Mouse (Mus musculus): ENCODE results near the gene Cdh4. TPM values are rescaled to one million over a fixed set of nuclear protein-coding genes. Genes with fewer than 3 reads are reported as not detected.

The Cdh4 gene
- polyA plus RNA-seq, 1 experiment: 0.36 TPM

- Histone ChIP-seq H3K4me1 (ENCODE audit: control insufficient read depth, insufficient read depth, low read length) (no peaks in the 10 kb centered on the region), H3K27me3 (ENCODE audit: control insufficient read depth, insufficient read depth, low read length) (no peaks in the 10 kb centered on the region), H3K27ac (ENCODE audit: control insufficient read depth, insufficient read depth, low read depth, low read length) (no peak overlapping the region), H3K4me3 (ENCODE audit: control insufficient read depth, low read depth, low read length) (no peak overlapping the region), H3K36me3 (ENCODE audit: control insufficient read depth, insufficient read depth, low read length) (no peaks in the 10 kb centered on the region)
- TF ChIP-seq CTCF (IDR thresholded peaks at IDR 0.05; ENCODE audit: control insufficient read depth, insufficient read depth, insufficient replicate concordance, low read depth, low read length) (no peak), POLR2A (IDR thresholded peaks at IDR 0.05; ENCODE audit: control insufficient read depth, low read depth, low read length) (no peak)
These were observed 220.5 kb downstream of the Cdh4 start for GRCm38 (mm10) chr2:179662739-179663138.

GRCm38 (mm10) chr2:179663652-179664051 lies 221.4 kb downstream of the Cdh4 start:
- H3K4me3 ChIP-seq (ENCODE audit: control insufficient read depth, low read depth, low read length): no peak overlapping the region
- H3K27ac ChIP-seq (ENCODE audit: control insufficient read depth, insufficient read depth, low read depth, low read length): no peak overlapping the region
- H3K4me1 ChIP-seq (ENCODE audit: control insufficient read depth, insufficient read depth, low read length): no peaks in the 10 kb centered on the region
- H3K27me3 ChIP-seq (ENCODE audit: control insufficient read depth, insufficient read depth, low read length): no peaks in the 10 kb centered on the region
- H3K36me3 ChIP-seq (ENCODE audit: control insufficient read depth, insufficient read depth, low read length): no peaks in the 10 kb centered on the region
- no peak for TF ChIP-seq POLR2A (IDR thresholded peaks at IDR 0.05; ENCODE audit: control insufficient read depth, low read depth, low read length)
- no peak for TF ChIP-seq CTCF (IDR thresholded peaks at IDR 0.05; ENCODE audit: control insufficient read depth, insufficient read depth, insufficient replicate concordance, low read depth, low read length)

- H3K4me1 ChIP-seq (ENCODE audit: control insufficient read depth, insufficient read depth, low read length): no peaks in the 10 kb centered on the region
- TF ChIP-seq CTCF (IDR thresholded peaks at IDR 0.05; ENCODE audit: control insufficient read depth, insufficient read depth, insufficient replicate concordance, low read depth, low read length) (no peak), POLR2A (IDR thresholded peaks at IDR 0.05; ENCODE audit: control insufficient read depth, low read depth, low read length) (no peak)
- H3K27me3 ChIP-seq (ENCODE audit: control insufficient read depth, insufficient read depth, low read length): no peaks in the 10 kb centered on the region
- no peak overlapping the region for H3K4me3 ChIP-seq (ENCODE audit: control insufficient read depth, low read depth, low read length)
- H3K27ac ChIP-seq (ENCODE audit: control insufficient read depth, insufficient read depth, low read depth, low read length): no peak overlapping the region
- H3K36me3 ChIP-seq (ENCODE audit: control insufficient read depth, insufficient read depth, low read length): no peaks in the 10 kb centered on the region
These were observed 222.0 kb downstream of the Cdh4 start for GRCm38 (mm10) chr2:179664171-179664608.

GRCm38 (mm10) chr2:179670689-179671088 lies 228.5 kb downstream of the Cdh4 start:
- Histone ChIP-seq H3K36me3 (ENCODE audit: control insufficient read depth, insufficient read depth, low read length) (no peaks in the 10 kb centered on the region), H3K4me1 (ENCODE audit: control insufficient read depth, insufficient read depth, low read length) (no peaks in the 10 kb centered on the region), H3K27ac (ENCODE audit: control insufficient read depth, insufficient read depth, low read depth, low read length) (no peak overlapping the region), H3K4me3 (ENCODE audit: control insufficient read depth, low read depth, low read length) (no peak overlapping the region), H3K27me3 (ENCODE audit: control insufficient read depth, insufficient read depth, low read length) (no peaks in the 10 kb centered on the region)
- TF ChIP-seq CTCF (IDR thresholded peaks at IDR 0.05; ENCODE audit: control insufficient read depth, insufficient read depth, insufficient replicate concordance, low read depth, low read length): no peak
- no peak for TF ChIP-seq POLR2A (IDR thresholded peaks at IDR 0.05; ENCODE audit: control insufficient read depth, low read depth, low read length)

GRCm38 (mm10) chr2:179679866-179680265 lies 237.6 kb downstream of the Cdh4 start:
- Histone ChIP-seq H3K27me3 (ENCODE audit: control insufficient read depth, insufficient read depth, low read length) (no peaks in the 10 kb centered on the region), H3K4me1 (ENCODE audit: control insufficient read depth, insufficient read depth, low read length) (no peaks in the 10 kb centered on the region), H3K4me3 (ENCODE audit: control insufficient read depth, low read depth, low read length) (no peak overlapping the region), H3K36me3 (ENCODE audit: control insufficient read depth, insufficient read depth, low read length) (no peaks in the 10 kb centered on the region), H3K27ac (ENCODE audit: control insufficient read depth, insufficient read depth, low read depth, low read length) (no peak overlapping the region)
- TF ChIP-seq CTCF (IDR thresholded peaks at IDR 0.05; ENCODE audit: control insufficient read depth, insufficient read depth, insufficient replicate concordance, low read depth, low read length) (no peak), POLR2A (IDR thresholded peaks at IDR 0.05; ENCODE audit: control insufficient read depth, low read depth, low read length) (no peak)

- no peaks in the 10 kb centered on the region for H3K4me1 ChIP-seq (ENCODE audit: control insufficient read depth, insufficient read depth, low read length)
- H3K4me3 ChIP-seq (ENCODE audit: control insufficient read depth, low read depth, low read length): no peak overlapping the region
These were observed 239.2 kb downstream of the Cdh4 start for GRCm38 (mm10) chr2:179681386-179681785.

GRCm38 (mm10) chr2:179687243-179687681 lies 245.0 kb downstream of the Cdh4 start:
- Histone ChIP-seq H3K27me3 (ENCODE audit: control insufficient read depth, insufficient read depth, low read length) (no peaks in the 10 kb centered on the region), H3K4me3 (ENCODE audit: control insufficient read depth, low read depth, low read length) (no peak overlapping the region), H3K27ac (ENCODE audit: control insufficient read depth, insufficient read depth, low read depth, low read length) (no peak overlapping the region), H3K4me1 (ENCODE audit: control insufficient read depth, insufficient read depth, low read length) (no peaks in the 10 kb centered on the region), H3K36me3 (ENCODE audit: control insufficient read depth, insufficient read depth, low read length) (no peaks in the 10 kb centered on the region)
- no peak for TF ChIP-seq CTCF (IDR thresholded peaks at IDR 0.05; ENCODE audit: control insufficient read depth, insufficient read depth, insufficient replicate concordance, low read depth, low read length)
- TF ChIP-seq POLR2A (IDR thresholded peaks at IDR 0.05; ENCODE audit: control insufficient read depth, low read depth, low read length): no peak

More at GRCm38 (mm10) chr2:179681386-179681785, 239.2 kb downstream of the Cdh4 start:
- TF ChIP-seq POLR2A (IDR thresholded peaks at IDR 0.05; ENCODE audit: control insufficient read depth, low read depth, low read length): no peak
- TF ChIP-seq CTCF (IDR thresholded peaks at IDR 0.05; ENCODE audit: control insufficient read depth, insufficient read depth, insufficient replicate concordance, low read depth, low read length): peak; percentile 76
- Histone ChIP-seq H3K27ac (ENCODE audit: control insufficient read depth, insufficient read depth, low read depth, low read length) (no peak overlapping the region), H3K27me3 (ENCODE audit: control insufficient read depth, insufficient read depth, low read length) (no peaks in the 10 kb centered on the region), H3K36me3 (ENCODE audit: control insufficient read depth, insufficient read depth, low read length) (no peaks in the 10 kb centered on the region)

- H3K4me1 ChIP-seq (ENCODE audit: control insufficient read depth, insufficient read depth, low read length): no peaks in the 10 kb centered on the region
- TF ChIP-seq POLR2A (IDR thresholded peaks at IDR 0.05; ENCODE audit: control insufficient read depth, low read depth, low read length) (no peak), CTCF (IDR thresholded peaks at IDR 0.05; ENCODE audit: control insufficient read depth, insufficient read depth, insufficient replicate concordance, low read depth, low read length) (no peak)
- no peak overlapping the region for H3K27ac ChIP-seq (ENCODE audit: control insufficient read depth, insufficient read depth, low read depth, low read length)
- H3K36me3 ChIP-seq (ENCODE audit: control insufficient read depth, insufficient read depth, low read length): no peaks in the 10 kb centered on the region
- no peak overlapping the region for H3K4me3 ChIP-seq (ENCODE audit: control insufficient read depth, low read depth, low read length)
- no peaks in the 10 kb centered on the region for H3K27me3 ChIP-seq (ENCODE audit: control insufficient read depth, insufficient read depth, low read length)
These were observed 246.7 kb downstream of the Cdh4 start for GRCm38 (mm10) chr2:179688976-179689375.

Data from testis, adult 2 months (tissue).